Mouse (Mus musculus) Patski (cell line): ENCODE results near the gene Bcl2a1c. TPM values are rescaled to one million over a fixed set of nuclear protein-coding genes. Genes with fewer than 3 reads are reported as not detected.
"Not testable (repeated sequence)": the region's sequence is repeated elsewhere in the genome, so short reads cannot be mapped to it uniquely, and the experiment has no call there.

ENCODE experiments used
- ATAC-seq: fragments of 100-300 bp; one replicate; pipeline ENCODE4 v1.8.0; 2021
- CTCF ChIA-PET: fragments of 350-600 bp; sonication (Branson Sonifier 250); formaldehyde crosslinking; loops from one replicate; lab custom pipeline; 2022; ENCODE audit warnings: inconsistent platforms; lab: Charles Lee
- POLR2A ChIA-PET: fragments of 350-600 bp; sonication (Branson Sonifier 250); formaldehyde crosslinking; loops from one replicate; lab custom pipeline; 2022; ENCODE audit warnings: antibody characterized with exemption, inconsistent platforms; lab: Charles Lee
- DNase-seq: peaks from one replicate; pipeline ENCODE4 v3.0.0-alpha.2; 2011; ENCODE audit warnings: low read depth, low spot score
- H3K27me3 ChIP-seq: fragments of 371-371 bp; one replicate; pipeline ENCODE4 v1.5.1; 2021
- CTCF ChIP-seq: fragments of 100-300 bp; IDR thresholded peaks from one replicate; pipeline ENCODE4 v1.5.1; 2021
- in situ Hi-C: fragments of 300-500 bp; cut with MboI; formaldehyde crosslinking; loops from 3 replicates; pipeline ENCODE4 v1.11.1; 2018; ENCODE audit warnings: low pct_unique_long_range_greater_than_20kb, mixed read lengths
- polyA plus RNA-seq: library from polyadenylated mRNA; unstranded; gene quantifications from one replicate; pipeline ENCODE4 v1.2.3, GENCODE M21; 2021

Gene Bcl2a1c
- polyA plus RNA-seq = not detected

DNA sequence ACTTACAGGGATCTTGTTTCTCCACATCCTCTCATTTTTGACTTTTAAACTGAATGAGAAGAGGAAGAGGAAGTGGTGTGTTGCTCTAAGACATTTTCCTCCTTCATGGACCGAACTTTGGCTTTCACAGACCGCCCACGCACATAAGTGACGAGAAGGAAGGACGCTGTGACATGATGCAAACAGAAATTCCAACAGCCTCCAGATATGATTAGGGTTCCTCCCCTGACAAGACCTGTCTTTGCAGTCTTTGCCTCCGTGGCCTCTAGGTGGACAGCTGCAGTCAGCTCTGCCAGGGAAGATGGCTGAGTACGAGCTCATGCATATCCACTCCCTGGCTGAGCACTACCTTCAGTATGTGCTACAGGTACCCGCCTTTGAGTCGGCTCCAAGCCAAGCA lies at the start of gene Bcl2a1c:
Bcl2a1c (plus strand) TSS at position 281 of the 400 bp plus-strand sequence.
- ATAC-seq, POLR2A ChIA-PET: not testable (repeated sequence)

DNA sequence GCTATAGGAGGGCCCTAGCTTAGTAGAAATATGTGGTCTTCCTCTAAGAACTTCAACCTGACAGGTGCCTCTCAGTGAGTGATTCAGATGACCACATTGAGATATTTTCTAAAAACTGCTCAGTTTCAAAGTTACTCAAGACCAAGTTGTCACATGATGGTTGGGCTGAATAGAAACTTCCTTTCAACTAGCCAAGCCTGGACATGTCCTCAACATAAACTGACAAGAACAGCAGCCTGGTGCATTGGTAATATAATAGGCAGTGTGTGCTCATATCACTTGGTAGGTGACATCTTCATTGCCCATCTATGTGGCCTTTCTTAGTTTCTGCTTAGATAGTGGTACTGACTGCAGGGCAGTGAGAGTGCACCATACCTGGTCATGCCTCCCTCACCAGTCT lies 24.0 kb upstream of the Bcl2a1c start:
- in situ Hi-C loops = loop anchor here (10.0 kb wide), 1 partner anchor 181 kb away; no protein-coding TSS in a partner anchor
- POLR2A ChIA-PET = not testable (repeated sequence)

More for the DNA sequence above, at the start of gene Bcl2a1c:
- in situ Hi-C loops, H3K27me3 ChIP-seq, CTCF ChIA-PET, DNase-seq: not testable (repeated sequence)

DNA sequence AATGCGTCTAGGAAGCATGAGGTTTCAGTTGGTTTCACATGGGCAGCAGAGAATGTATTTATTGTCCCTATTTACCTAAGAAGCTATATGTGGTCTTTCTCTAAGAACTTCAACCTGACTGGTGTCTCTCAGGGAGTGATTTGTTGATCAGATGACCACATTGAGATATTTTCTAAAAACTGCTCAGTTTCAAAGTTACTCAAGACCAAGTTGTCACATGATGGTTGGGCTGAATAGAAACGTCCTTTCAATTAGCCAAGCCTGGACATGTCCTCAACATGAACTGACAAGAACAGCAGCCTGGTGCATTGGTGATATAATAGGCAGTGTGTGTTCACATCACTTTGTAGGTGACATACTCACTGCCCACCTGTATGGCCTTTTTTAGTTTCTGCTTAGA lies 18.2 kb upstream of the Bcl2a1c start:
- H3K27me3 ChIP-seq, ATAC-seq, DNase-seq, POLR2A ChIA-PET, CTCF ChIA-PET, in situ Hi-C loops: not testable (repeated sequence)

More for the DNA sequence above, 24.0 kb upstream of the Bcl2a1c start:
- ATAC-seq, H3K27me3 ChIP-seq, CTCF ChIA-PET, DNase-seq: not testable (repeated sequence)

DNA sequence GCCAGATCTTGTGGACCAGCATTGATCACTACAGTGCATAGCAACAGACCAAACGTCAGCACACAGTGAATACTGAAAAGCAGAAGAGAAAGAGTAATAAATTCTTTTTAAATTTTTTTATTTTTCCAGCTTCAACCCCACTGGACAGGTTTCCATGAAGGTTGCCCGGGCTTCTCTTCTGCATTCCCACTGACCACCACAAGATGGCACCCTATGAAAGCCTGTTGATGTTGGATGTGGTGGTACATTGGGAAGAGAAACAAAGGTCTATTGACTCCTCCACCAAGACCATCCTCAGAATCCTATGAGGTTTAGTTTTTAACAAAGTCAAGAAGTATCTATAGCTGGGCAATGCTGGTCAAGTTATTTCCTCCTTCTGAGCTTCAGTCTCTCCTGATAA lies 11.9 kb upstream of the Bcl2a1c start:
- DNase-seq = no peak
- in situ Hi-C loops = no loop called here
- ATAC-seq = no peak
- no peaks in the 10 kb centered on the region for H3K27me3 ChIP-seq
- CTCF ChIA-PET = interaction anchor here (0.9 to 2.2 kb wide), 3 partner anchors 64 to 181 kb away, joined by 3 to 6 read pairs (median 3); no protein-coding TSS in a partner anchor
- POLR2A ChIA-PET = no interaction called here
- TF ChIP-seq CTCF = peak; percentile 76

DNA sequence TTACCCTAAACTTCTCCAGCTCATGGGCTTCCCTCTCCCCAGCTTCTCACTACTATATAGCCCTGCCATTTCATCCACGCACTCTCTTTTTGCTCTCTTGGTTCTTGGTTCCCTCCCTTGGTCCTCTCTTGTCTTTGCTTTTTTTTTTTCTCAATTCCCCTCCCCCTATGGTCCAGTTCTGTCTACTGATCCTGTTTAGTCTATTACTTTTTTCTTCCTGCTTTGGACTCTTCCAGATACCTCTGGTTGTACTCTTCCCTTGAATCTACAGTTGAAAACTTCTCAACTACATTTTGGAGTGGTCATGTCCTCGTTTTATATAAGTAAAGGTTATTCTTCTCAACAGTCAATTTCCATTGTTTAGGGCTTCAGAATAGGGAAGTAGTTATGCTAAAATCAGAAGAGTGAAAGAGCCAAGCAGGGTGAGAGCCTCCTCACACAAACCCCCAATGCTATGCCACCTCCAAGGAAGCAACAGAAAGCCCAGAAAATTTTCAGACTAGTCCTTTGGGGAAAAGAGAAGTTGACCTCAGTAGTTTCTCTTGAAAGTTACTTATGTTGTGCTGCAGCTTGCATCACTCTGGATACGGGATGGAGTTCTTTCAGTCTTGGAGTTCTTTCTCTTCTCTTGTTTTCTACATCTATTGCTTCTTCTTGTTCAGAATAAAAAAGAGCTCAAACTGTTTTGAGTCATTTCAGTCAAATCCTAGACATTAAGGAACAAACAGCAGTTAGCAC lies 3.8 kb upstream of the Bcl2a1c start:
- no peak for TF ChIP-seq CTCF
- ChIA-PET CTCF (no interaction called here), POLR2A (no interaction called here)
- DNase-seq = no peak
- no peak for ATAC-seq
- H3K27me3 ChIP-seq = no peaks in the 10 kb centered on the region
- in situ Hi-C loops = no loop called here

DNA sequence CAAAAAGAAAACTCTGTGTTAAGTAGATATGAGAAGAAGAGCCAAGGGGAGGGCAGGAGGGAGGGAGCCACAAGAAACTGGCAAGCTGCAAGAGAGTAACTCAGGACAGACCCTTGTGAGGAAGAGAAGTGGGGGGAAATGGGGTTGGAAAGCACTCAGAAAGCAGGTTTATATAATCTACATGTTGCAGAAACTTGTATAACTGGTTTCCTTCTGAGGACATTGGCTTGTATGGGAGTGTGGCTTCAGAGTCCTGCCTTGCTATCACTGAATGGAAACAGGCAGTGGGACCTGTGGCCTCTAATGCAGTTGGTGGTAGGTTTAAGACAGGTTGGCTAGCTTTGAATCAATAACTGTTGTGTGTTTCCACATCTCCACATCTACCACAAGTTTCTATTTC lies 1.6 kb upstream of the Bcl2a1c start:
- in situ Hi-C loops, DNase-seq, POLR2A ChIA-PET, CTCF ChIA-PET, H3K27me3 ChIP-seq, ATAC-seq: not testable (repeated sequence)

DNA sequence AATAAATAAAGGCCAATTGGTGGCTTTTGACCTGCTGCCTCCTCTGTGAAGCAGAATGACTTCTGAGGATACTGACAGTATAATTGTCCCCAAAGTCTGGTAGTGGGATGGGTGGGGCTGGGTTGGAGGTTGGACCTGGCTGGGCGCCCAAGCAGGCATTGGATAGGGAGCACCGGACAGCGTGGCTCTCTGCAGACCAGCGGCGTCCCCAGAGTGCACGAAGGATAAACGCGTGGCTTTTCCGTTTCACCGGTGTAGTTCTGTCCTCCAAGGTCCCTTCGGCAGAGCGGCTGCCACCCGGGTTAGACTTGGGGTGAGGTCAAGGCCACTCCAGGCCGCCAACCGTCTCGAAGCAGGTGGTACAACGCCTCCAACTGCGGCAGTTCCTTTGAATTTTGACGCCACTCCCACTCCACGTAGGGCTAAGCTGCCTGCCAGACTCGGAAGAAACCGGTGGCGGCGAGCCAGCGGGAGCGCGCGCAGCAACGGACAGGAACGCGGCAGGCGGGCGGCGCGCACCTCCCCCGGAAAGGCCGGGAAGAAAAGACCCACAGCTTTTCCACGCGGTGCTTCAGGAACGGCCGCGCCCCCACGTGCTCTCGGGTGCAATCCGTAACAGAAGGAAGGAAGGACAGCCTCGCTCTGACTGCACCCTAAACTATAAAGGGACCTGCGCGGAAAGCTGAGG lies 38.0 kb downstream of the Bcl2a1c start:
- POLR2A ChIA-PET = no interaction called here
- ATAC-seq (peak; percentile 60), DNase-seq (no peak)
- H3K27me3 ChIP-seq = no peaks in the 10 kb centered on the region
- CTCF ChIA-PET = no interaction called here
- TF ChIP-seq CTCF = no peak
- in situ Hi-C loops = loop anchor here (5.0 kb wide), 1 partner anchor 281 kb away; no protein-coding TSS in a partner anchor

DNA sequence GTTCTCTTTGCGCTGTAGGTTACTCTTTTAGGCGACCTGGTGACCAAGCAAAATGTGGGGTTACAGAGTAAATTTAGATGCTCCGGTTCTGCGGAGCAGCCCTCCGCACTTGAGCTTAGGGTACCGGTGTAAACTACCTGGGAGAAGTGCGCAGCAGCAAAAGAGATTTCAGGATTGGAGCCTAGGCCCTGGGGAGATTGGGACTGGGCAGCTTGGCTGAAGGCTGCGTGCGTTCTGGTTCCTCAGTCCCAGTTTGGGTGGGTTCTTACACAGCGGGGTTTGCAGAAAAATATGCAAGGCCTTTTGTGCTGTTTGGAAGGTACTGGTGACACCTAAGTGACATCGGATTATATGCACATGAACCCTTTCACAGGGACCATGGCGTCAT lies 38.5 kb downstream of the Bcl2a1c start:
- ChIA-PET CTCF (no interaction called here), POLR2A (no interaction called here)
- DNase-seq (no peak), ATAC-seq (no peak)
- H3K27me3 ChIP-seq = no peaks in the 10 kb centered on the region
- in situ Hi-C loops = loop anchor here (5.0 kb wide), 1 partner anchor 281 kb away; no protein-coding TSS in a partner anchor
- TF ChIP-seq CTCF = no peak

DNA sequence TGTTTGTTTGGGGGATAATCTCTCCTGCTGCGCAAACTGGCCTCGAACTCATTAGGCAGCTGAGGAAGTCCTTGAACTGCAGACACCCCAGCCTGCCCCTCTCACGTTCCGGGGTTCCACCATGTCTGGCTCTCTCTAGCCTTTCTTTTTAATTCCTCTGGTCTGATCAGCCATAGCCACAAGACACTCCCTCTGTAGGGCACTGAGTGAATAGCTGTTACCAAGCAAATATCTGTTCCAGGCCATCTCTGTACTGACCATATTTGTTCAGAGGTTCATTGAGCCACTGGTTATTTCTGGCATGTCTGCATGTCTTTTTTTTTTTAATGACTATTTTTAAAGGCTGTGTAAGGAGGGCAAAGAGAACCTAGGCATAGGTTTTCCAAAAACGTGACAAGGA lies 39.5 kb downstream of the Bcl2a1c start:
- CTCF ChIA-PET, DNase-seq: not testable (repeated sequence)
- peak; percentile 45 for ATAC-seq

DNA sequence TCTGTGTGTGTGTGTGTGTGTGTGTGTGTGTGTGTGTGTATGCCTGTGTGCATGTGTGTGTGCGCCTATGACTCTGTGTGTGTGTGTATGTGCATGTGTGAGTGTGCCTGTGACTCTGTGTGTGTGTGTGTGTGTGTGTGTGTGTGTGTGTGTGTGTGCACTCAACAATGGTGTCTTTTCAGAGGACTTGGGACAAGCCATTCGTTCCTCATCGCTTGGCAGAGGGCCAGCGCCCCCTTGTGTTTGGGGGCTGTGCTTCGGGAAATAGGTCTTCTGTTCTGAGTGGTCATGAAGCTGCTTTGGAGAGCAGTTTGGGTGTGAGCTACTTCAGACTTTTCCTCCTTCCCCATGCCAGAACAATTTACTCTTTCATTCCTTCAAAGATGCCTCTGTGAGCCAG lies 41.8 kb downstream of the Bcl2a1c start:
- in situ Hi-C loops, POLR2A ChIA-PET, ATAC-seq, DNase-seq, CTCF ChIA-PET, H3K27me3 ChIP-seq: not testable (repeated sequence)

More for the DNA sequence above, 39.5 kb downstream of the Bcl2a1c start:
- POLR2A ChIA-PET = interaction anchor here (0.6 kb wide), 1 partner anchor 335 kb away, joined by 3 read pairs; no protein-coding TSS in a partner anchor
- in situ Hi-C loops = loop anchor here (5.0 kb wide), 1 partner anchor 282 kb away; no protein-coding TSS in a partner anchor
- H3K27me3 ChIP-seq = not testable (repeated sequence)
